Mouse (Mus musculus) testis, adult 2 months (tissue): Measurements from ENCODE around the gene Cd2. TPM values are rescaled to one million over a fixed set of nuclear protein-coding genes. Genes with fewer than 3 reads are reported as not detected.

Experiments
- H3K27ac ChIP-seq: fragments of 200-500 bp; 2 replicates; pipeline ENCODE4 v1.5.1; 2012; ENCODE audit warnings: low read depth, low read length; ENCODE audit not compliant: control insufficient read depth, insufficient read depth
- H3K27me3 ChIP-seq: fragments of 200-500 bp; 2 replicates; pipeline ENCODE4 v1.6.1; 2012; ENCODE audit warnings: mild to moderate bottlenecking, low read length, moderate library complexity; ENCODE audit not compliant: control insufficient read depth, insufficient read depth
- H3K36me3 ChIP-seq: fragments of 200-500 bp; 2 replicates; pipeline ENCODE4 v1.6.1; 2012; ENCODE audit warnings: mild to moderate bottlenecking, low read length; ENCODE audit not compliant: control insufficient read depth, insufficient read depth
- H3K4me1 ChIP-seq: fragments of 200-500 bp; 2 replicates; pipeline ENCODE4 v1.6.1; 2012; ENCODE audit warnings: low read length; ENCODE audit not compliant: control insufficient read depth, insufficient read depth
- H3K4me3 ChIP-seq: fragments of 200-500 bp; 2 replicates; pipeline ENCODE4 v1.5.1; 2012; ENCODE audit warnings: low read depth, mild to moderate bottlenecking, low read length, moderate library complexity, mixed read lengths; ENCODE audit not compliant: control insufficient read depth
- CTCF ChIP-seq: fragments of 200-500 bp; IDR thresholded peaks from 2 replicates; pipeline ENCODE4 v1.5.1; 2012; ENCODE audit warnings: low read depth, mild to moderate bottlenecking, inconsistent platforms, low read length, moderate library complexity; ENCODE audit not compliant: control insufficient read depth, insufficient read depth, insufficient replicate concordance
- POLR2A ChIP-seq: fragments of 200-500 bp; IDR thresholded peaks from 2 replicates; pipeline ENCODE4 v1.6.1; 2012; ENCODE audit warnings: low read depth, mild to moderate bottlenecking, inconsistent platforms, low read length, moderate library complexity; ENCODE audit not compliant: control insufficient read depth
- polyA plus RNA-seq: library from polyadenylated mRNA; depleted of rRNA; stranded (reverse); fragments of >200 nt; gene quantifications from 2 replicates; pipeline ENCODE4 v1.2.3, GENCODE M21; 2012

Cd2 gene
- polyA plus RNA-seq, 1 experiment = 0.96 TPM

GRCm38 (mm10) chr3:101270833-101271232, 16.9 kb downstream of the Cd2 start:
- Histone ChIP-seq H3K27me3 (no peaks in the 10 kb centered on the region), H3K27ac (no peak overlapping the region), H3K4me1 (no peaks in the 10 kb centered on the region), H3K36me3 (no peaks in the 10 kb centered on the region), H3K4me3 (no peak overlapping the region)
- TF ChIP-seq CTCF (no peak), POLR2A (no peak)

DNA sequence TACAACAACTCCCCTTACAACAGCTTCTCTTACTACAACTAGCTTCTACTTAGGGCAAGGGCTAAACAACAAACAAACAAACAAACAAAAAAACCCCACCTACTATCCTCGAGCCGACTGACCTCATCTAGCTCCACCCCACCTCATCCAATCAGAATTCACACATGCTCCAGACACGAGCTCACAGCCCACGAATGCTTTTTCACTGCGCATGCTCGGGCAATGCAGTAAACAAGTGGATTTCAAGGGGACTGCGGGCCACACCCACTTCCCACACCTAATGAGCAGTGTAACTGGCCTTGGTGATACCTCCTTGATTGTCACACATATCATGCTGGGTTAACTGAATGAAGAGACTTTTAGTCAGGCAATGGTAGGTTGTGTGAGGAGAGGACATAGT, 19.4 kb downstream of the Cd2 start:
- Histone ChIP-seq H3K27ac (no peak overlapping the region), H3K4me3 (no peak overlapping the region), H3K4me1 (no peaks in the 10 kb centered on the region), H3K27me3 (no peaks in the 10 kb centered on the region), H3K36me3 (no peaks in the 10 kb centered on the region)
- TF ChIP-seq CTCF (no peak), POLR2A (no peak)

DNA sequence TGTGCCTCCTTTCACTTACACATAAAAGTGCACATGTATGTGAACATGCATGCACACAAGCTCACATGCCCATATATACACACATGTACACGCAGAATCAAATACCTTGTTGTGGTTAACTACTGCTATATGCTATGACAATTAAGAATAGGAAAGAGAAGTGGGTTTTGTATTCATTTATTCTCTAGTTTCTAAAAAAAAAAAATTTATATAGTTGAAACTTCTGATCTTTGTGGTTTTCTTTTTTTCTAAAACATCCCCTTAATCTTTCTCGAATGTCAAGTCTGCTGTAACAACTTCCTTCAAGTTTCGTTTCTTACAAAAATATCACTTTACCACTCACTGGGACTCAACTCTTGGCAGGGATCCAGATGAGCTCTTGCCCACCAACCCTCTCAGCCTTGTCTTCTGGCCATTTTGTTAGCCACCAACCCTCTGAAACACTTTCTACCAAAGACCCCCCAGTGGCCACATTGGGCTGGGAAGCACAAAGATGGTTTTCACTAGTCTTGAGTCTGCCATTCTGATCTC, 22.1 kb downstream of the Cd2 start:
- no peak overlapping the region for H3K27ac ChIP-seq
- no peaks in the 10 kb centered on the region for H3K4me1 ChIP-seq
- TF ChIP-seq POLR2A (no peak), CTCF (no peak)
- no peaks in the 10 kb centered on the region for H3K36me3 ChIP-seq
- no peaks in the 10 kb centered on the region for H3K27me3 ChIP-seq
- no peak overlapping the region for H3K4me3 ChIP-seq

GRCm38 (mm10) chr3:101258976-101259375, 28.8 kb downstream of the Cd2 start:
- Histone ChIP-seq H3K4me3 (no peak overlapping the region), H3K4me1 (no peaks in the 10 kb centered on the region), H3K27me3 (no peaks in the 10 kb centered on the region), H3K27ac (no peak overlapping the region), H3K36me3 (no peaks in the 10 kb centered on the region)
- TF ChIP-seq CTCF (no peak), POLR2A (no peak)

DNA sequence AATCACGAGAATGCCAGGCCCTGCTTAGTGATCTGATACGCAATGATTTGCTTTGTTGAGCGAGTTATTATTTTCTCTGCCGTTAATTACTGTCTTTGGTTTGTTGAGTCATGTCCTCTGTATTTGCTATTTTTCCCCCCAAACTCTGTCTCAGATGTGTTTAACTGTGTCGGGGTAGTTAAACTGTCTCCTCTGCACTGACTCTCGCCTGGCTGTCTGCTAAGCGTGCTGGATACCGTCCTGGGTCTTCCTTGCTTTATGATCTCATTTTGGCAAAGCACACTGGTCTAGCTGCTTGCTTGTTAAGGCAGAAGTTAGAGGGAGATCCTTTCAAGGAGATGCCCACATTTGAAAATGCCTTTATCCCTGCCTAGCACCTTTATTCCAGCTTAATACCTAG, 31.6 kb downstream of the Cd2 start:
- no peaks in the 10 kb centered on the region for H3K36me3 ChIP-seq
- TF ChIP-seq CTCF = no peak
- TF ChIP-seq POLR2A = no peak
- H3K27ac ChIP-seq = no peak overlapping the region
- no peaks in the 10 kb centered on the region for H3K27me3 ChIP-seq
- H3K4me3 ChIP-seq = no peak overlapping the region
- H3K4me1 ChIP-seq = peaks cover 3% of the 10 kb centered on the region

GRCm38 (mm10) chr3:101252141-101252540, 35.6 kb downstream of the Cd2 start:
- H3K27me3 ChIP-seq = no peaks in the 10 kb centered on the region
- no peak for TF ChIP-seq CTCF
- no peak for TF ChIP-seq POLR2A
- H3K36me3 ChIP-seq = no peaks in the 10 kb centered on the region
- H3K4me1 ChIP-seq = peaks cover 3% of the 10 kb centered on the region
- H3K4me3 ChIP-seq = no peak overlapping the region
- H3K27ac ChIP-seq = no peak overlapping the region

GRCm38 (mm10) chr3:101249846-101250245, 37.9 kb downstream of the Cd2 start:
- Histone ChIP-seq H3K4me3 (no peak overlapping the region), H3K27ac (no peak overlapping the region), H3K4me1 (peaks cover 3% of the 10 kb centered on the region), H3K27me3 (no peaks in the 10 kb centered on the region), H3K36me3 (no peaks in the 10 kb centered on the region)
- TF ChIP-seq CTCF = no peak
- TF ChIP-seq POLR2A = no peak

DNA sequence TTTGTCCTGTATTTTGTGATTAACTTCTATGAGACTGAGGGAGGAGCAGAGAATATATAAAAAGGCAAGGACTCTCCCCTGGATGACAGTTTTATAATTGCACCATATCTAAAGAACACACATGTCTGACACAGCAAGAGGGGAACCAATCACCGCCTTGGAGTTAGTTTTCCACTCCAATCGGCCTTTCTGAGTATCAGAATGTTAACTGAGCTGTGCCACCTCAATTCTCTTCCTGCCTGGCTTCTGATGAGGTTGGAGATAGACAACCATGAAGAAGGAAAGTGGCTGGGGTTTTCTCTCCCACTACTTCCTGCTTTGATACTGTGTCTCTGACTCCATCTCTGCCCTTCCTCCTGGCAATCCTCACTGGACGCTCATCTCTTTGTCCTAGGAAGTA, 42.5 kb downstream of the Cd2 start:
- Histone ChIP-seq H3K4me1 (no peaks in the 10 kb centered on the region), H3K4me3 (no peak overlapping the region), H3K36me3 (no peaks in the 10 kb centered on the region), H3K27ac (no peak overlapping the region), H3K27me3 (no peaks in the 10 kb centered on the region)
- no peak for TF ChIP-seq POLR2A
- TF ChIP-seq CTCF = no peak
